Mouse (Mus musculus) myocyte (in vitro differentiated cells): Measurements from ENCODE around the gene Vax2. TPM values are rescaled to one million over a fixed set of nuclear protein-coding genes. Genes with fewer than 3 reads are reported as not detected.
A peak's percentile ranks its signal among the peaks of the same experiment; 100 is the strongest.

Experiments
- H3K27me3 ChIP-seq: one replicate; pipeline ENCODE4 v1.6.1; 2011; ENCODE audit not compliant: control insufficient read depth, insufficient read depth, insufficient read length
- H3K36me3 ChIP-seq: one replicate; pipeline ENCODE4 v1.6.1; 2011; ENCODE audit not compliant: control insufficient read depth, insufficient read depth
- H3K4me2 ChIP-seq: one replicate; pipeline ENCODE4 v1.6.1; 2011; ENCODE audit warnings: low read depth, control low read depth
- H3K4me3 ChIP-seq: one replicate; pipeline ENCODE4 v1.5.1; 2011; ENCODE audit warnings: mild to moderate bottlenecking, control low read depth, moderate library complexity
- H3K79me2 ChIP-seq: one replicate; pipeline ENCODE4 v1.6.1; 2011; ENCODE audit not compliant: control insufficient read depth, insufficient read depth
- H3ac ChIP-seq: one replicate; pipeline ENCODE4 v1.6.1; 2011; ENCODE audit not compliant: control insufficient read depth, insufficient read length
- CEBPB ChIP-seq: IDR thresholded peaks from 2 replicates; pipeline ENCODE4 v1.6.1; 2011; ENCODE audit warnings: mild to moderate bottlenecking, moderate library complexity; ENCODE audit not compliant: poor library complexity, insufficient read depth, severe bottlenecking
- E2F4 ChIP-seq: IDR thresholded peaks from one replicate; pipeline ENCODE4 v1.6.1; 2011; ENCODE audit warnings: mild to moderate bottlenecking, control low read depth, moderate library complexity; ENCODE audit not compliant: insufficient read depth
- MAX ChIP-seq: IDR thresholded peaks from one replicate; pipeline ENCODE4 v1.6.1; 2011; ENCODE audit warnings: low read depth, mild to moderate bottlenecking, control low read depth
- MYOD1 ChIP-seq, 3 experiments: IDR thresholded peaks; one replicate each; pipeline ENCODE4 v1.6.1; 2011; ENCODE audit warnings: control low read depth in 2 of 3, low read depth in 2 of 3, mild to moderate bottlenecking in 2 of 3, moderate library complexity in 1 of 3; ENCODE audit not compliant: insufficient read length in 2 of 3, control insufficient read depth in 1 of 3
- MYOG ChIP-seq, 3 experiments: IDR thresholded peaks; one replicate each; pipeline ENCODE4 v1.6.1; 2011; ENCODE audit warnings: control low read depth in 2 of 3, low read depth in 2 of 3, mild to moderate bottlenecking in 2 of 3; ENCODE audit not compliant: insufficient read length in 2 of 3, control insufficient read depth in 1 of 3, insufficient read depth in 1 of 3
- POLR2A ChIP-seq: IDR thresholded peaks from one replicate; pipeline ENCODE4 v1.6.1; 2011; ENCODE audit warnings: low read depth, mild to moderate bottlenecking, control low read depth, moderate library complexity; ENCODE audit not compliant: insufficient read length
- POLR2AphosphoS2 ChIP-seq: IDR thresholded peaks from one replicate; pipeline ENCODE4 v1.6.1; 2011; ENCODE audit warnings: low read depth, control low read depth; ENCODE audit not compliant: insufficient read length
- REST ChIP-seq: IDR thresholded peaks from one replicate; pipeline ENCODE4 v1.6.1; 2011; ENCODE audit warnings: mild to moderate bottlenecking, control low read depth, moderate library complexity; ENCODE audit not compliant: insufficient read depth, insufficient read length
- SRF ChIP-seq: IDR thresholded peaks from one replicate; pipeline ENCODE4 v1.6.1; 2011; ENCODE audit warnings: low read depth; ENCODE audit not compliant: control insufficient read depth, insufficient read length
- TCF12 ChIP-seq: IDR thresholded peaks from one replicate; pipeline ENCODE4 v1.6.1; 2011; ENCODE audit warnings: mild to moderate bottlenecking, control low read depth; ENCODE audit not compliant: poor library complexity, insufficient read depth, severe bottlenecking
- TCF3 ChIP-seq: IDR thresholded peaks from one replicate; pipeline ENCODE4 v1.6.1; 2011; ENCODE audit warnings: low read depth, control low read depth; ENCODE audit not compliant: insufficient read length
- USF1 ChIP-seq: IDR thresholded peaks from one replicate; pipeline ENCODE4 v1.6.1; 2011; ENCODE audit warnings: low read depth, mild to moderate bottlenecking, control low read depth, moderate library complexity
- polyA plus RNA-seq: library from polyadenylated mRNA; unstranded; fragments of >200 nt; fragmentation: generic; extraction: Trizol; gene quantifications from one replicate; pipeline ENCODE4 v1.2.1, GENCODE M21; 2012; ENCODE audit warnings: missing spikeins

Gene Vax2
- polyA plus RNA-seq: 0.66 TPM

DNA sequence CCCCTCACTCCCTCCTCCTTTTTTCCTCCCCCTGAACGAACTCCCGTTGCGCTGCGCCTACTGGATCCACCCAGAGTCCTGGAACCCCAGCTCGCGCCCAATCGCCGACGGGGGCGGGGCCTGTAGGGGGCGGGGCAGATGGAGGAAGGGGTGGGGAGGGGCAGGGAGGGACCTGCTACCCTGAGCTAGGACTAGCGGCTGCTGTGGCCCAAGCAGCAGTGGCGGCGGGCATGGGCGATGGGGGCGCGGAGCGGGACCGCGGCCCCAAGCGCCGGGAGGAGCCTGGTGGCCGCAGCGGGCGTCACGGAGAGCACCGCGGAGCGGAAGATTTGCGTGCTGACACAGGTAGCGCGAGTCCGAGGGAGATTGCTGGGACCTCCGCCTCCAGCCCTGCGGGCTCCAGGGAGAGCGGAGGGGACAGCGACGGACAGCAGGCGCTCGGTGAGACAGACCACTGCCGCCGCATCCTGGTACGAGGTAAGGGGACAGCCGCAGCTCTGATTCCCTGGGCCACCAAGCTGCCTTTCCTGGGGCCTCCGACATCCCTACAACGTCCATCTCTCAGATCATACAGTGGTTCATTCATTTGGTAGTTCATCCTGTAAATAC, at the start of gene Vax2:
Gene Vax2, plus strand, starts transcription at position 198 of the 609 bp plus-strand sequence.
- no peaks in the 10 kb centered on the region for H3K36me3 ChIP-seq
- H3K4me2 ChIP-seq: peak within 1 kb of the TSS; percentile 85
- peaks cover 83% of the 10 kb centered on the region for H3K27me3 ChIP-seq
- H3K4me3 ChIP-seq: peak within 1 kb of the TSS; percentile 17
- no peak for TF ChIP-seq USF1
- peak; percentile 28 for TF ChIP-seq POLR2A
- H3K79me2 ChIP-seq: no peaks in the 10 kb centered on the region
- H3ac ChIP-seq: no peak within 1 kb of the TSS

GRCm38 (mm10) chr6:83665009-83665408, 46.1 kb upstream of the Vax2 start:
- Histone ChIP-seq H3K27me3 (peaks cover 31% of the 10 kb centered on the region), H3K79me2 (no peaks in the 10 kb centered on the region), H3K4me2 (no peak overlapping the region), H3K36me3 (no peaks in the 10 kb centered on the region), H3K4me3 (no peak overlapping the region), H3ac (no peak overlapping the region)
- TF ChIP-seq MYOG (IDR thresholded peaks at IDR 0.05; ENCODE audit: control insufficient read depth in 1 of 3, insufficient read depth in 1 of 3, insufficient read length in 2 of 3, low read depth in 2 of 3): no peak
- TF ChIP-seq CEBPB: no peak
- TF ChIP-seq POLR2A: no peak
- TF ChIP-seq MYOD1 (IDR thresholded peaks at IDR 0.05; ENCODE audit: control insufficient read depth in 1 of 3, insufficient read length in 2 of 3, low read depth in 2 of 3): no peak
- no peak for TF ChIP-seq POLR2AphosphoS2
- TF ChIP-seq REST: no peak
- no peak for TF ChIP-seq MAX
- TF ChIP-seq E2F4: no peak
- TF ChIP-seq TCF3: no peak
- no peak for TF ChIP-seq TCF12
- TF ChIP-seq USF1: no peak

- no peak overlapping the region for H3K4me2 ChIP-seq
- no peaks in the 10 kb centered on the region for H3K36me3 ChIP-seq
- no peaks in the 10 kb centered on the region for H3K79me2 ChIP-seq
- H3ac ChIP-seq: no peak overlapping the region
- peaks cover 35% of the 10 kb centered on the region for H3K27me3 ChIP-seq
- TF ChIP-seq E2F4: no peak
- no peak for TF ChIP-seq POLR2A
- no peak for TF ChIP-seq MYOG (IDR thresholded peaks at IDR 0.05; ENCODE audit: control insufficient read depth in 1 of 3, insufficient read depth in 1 of 3, insufficient read length in 2 of 3, low read depth in 2 of 3)
- TF ChIP-seq SRF: no peak
- no peak for TF ChIP-seq TCF12
- no peak overlapping the region for H3K4me3 ChIP-seq
Measured at GRCm38 (mm10) chr6:83673395-83673794, 37.7 kb upstream of the Vax2 start.

DNA sequence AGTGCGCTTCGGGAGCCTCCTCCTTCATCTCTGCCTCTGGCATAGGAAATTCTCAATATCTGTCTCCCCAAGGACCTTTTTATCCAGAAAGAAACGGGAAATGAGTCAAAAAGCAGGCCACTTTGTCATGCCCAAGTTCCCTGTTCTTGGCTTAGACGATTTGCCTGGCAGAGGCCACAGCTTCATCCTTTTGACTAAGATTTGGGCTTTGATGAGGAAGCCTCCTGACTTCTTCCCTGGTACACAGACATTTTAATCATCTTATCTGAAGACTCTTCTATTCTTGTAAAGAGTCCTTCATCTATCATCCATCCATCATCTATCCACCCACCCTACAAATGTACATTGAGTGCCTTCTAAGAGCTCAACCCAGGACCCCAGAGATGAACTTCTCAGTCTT, 33.3 kb upstream of the Vax2 start, which contains the start of gene Cd207:
Gene Cd207, minus strand, starts transcription at position 101 of the 400 bp plus-strand sequence.
- TF ChIP-seq SRF (no peak), MYOD1 (IDR thresholded peaks at IDR 0.05; ENCODE audit: control insufficient read depth in 1 of 3, insufficient read length in 2 of 3, low read depth in 2 of 3) (no peak), MAX (no peak), E2F4 (no peak), POLR2A (no peak), MYOG (IDR thresholded peaks at IDR 0.05; ENCODE audit: control insufficient read depth in 1 of 3, insufficient read depth in 1 of 3, insufficient read length in 2 of 3, low read depth in 2 of 3) (no peak), REST (no peak), CEBPB (no peak), TCF3 (no peak), POLR2AphosphoS2 (no peak), USF1 (no peak), TCF12 (no peak)
- H3K4me2 ChIP-seq: no peak within 1 kb of the TSS
- H3ac ChIP-seq: no peak within 1 kb of the TSS
- H3K4me3 ChIP-seq: no peak within 1 kb of the TSS
- H3K79me2 ChIP-seq: no peaks in the 10 kb centered on the region
- H3K36me3 ChIP-seq: no peaks in the 10 kb centered on the region
- peaks cover 28% of the 10 kb centered on the region for H3K27me3 ChIP-seq

DNA sequence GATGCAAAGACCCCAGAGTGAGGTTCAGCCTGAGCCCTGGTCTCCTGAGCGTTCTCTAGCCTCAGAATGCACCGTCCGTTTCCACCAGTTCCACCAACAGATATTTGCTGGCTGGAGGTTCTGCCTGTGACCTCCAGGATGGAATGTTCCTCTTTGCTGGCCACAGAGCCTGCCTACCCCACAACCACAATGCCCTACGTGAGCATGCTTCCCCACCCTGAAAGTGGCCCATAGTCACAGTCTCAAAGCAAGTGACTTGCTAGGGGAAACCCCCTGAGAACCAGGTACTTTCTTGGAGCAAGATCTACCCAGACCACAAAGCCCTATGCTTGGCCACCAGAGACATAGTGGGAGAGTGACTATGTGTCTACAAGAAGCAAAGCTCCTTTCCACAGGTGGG, 21.7 kb upstream of the Vax2 start:
- H3K4me3 ChIP-seq: no peak overlapping the region
- no peak overlapping the region for H3K4me2 ChIP-seq
- no peaks in the 10 kb centered on the region for H3K79me2 ChIP-seq
- H3ac ChIP-seq: no peak overlapping the region
- H3K27me3 ChIP-seq: peaks cover 69% of the 10 kb centered on the region
- TF ChIP-seq CEBPB (no peak), USF1 (no peak), MYOG (IDR thresholded peaks at IDR 0.05; ENCODE audit: control insufficient read depth in 1 of 3, insufficient read depth in 1 of 3, insufficient read length in 2 of 3, low read depth in 2 of 3) (no peak), MAX (no peak), TCF12 (no peak)
- no peaks in the 10 kb centered on the region for H3K36me3 ChIP-seq
